Mouse (Mus musculus) granulocyte monocyte progenitor cell, adult 5-6 weeks (primary cell): ENCODE measurements around the gene Cyp2ab1. TPM values are rescaled to one million over a fixed set of nuclear protein-coding genes. Genes with fewer than 3 reads are reported as not detected.
A peak's percentile ranks its signal among the peaks of the same experiment; 100 is the strongest.
"Not testable (repeated sequence)": the region's sequence is repeated elsewhere in the genome, so short reads cannot be mapped to it uniquely, and the experiment has no call there.

Source experiments
- ATAC-seq: replicated peaks from 2 replicates; pipeline ENCODE4 v1.8.0; 2016; ENCODE audit warnings: mild to moderate bottlenecking, moderate TSS enrichment, inconsistent platforms; ENCODE audit not compliant: poor library complexity, severe bottlenecking
- total RNA-seq, 2 experiments: library from RNA; stranded (forward) in 1 of 2; stranded (reverse) in 1 of 2; fragments of 200-712, 200-1000 nt in 1 of 2; fragments of >200 nt in 1 of 2; fragmentation: Nextera tagmentation in 1 of 2; gene quantifications; 2 replicates each; pipeline ENCODE4 v1.2.3; 2014 to 2017

The Cyp2ab1 gene
- total RNA-seq (2014; fragmentation: Nextera tagmentation) = 2.2 TPM in 1 of 2 replicates, not detected in the other
- total RNA-seq (2017) = 0.26 TPM in 1 of 2 replicates, not detected in the other

GRCm38 (mm10) chr16:20325286-20325685 is at the start of gene Cyp2ab1:
Cyp2ab1 (minus strand) TSS chr16:20325404.
- ATAC-seq = peak; percentile 80

GRCm38 (mm10) chr16:20371731-20372130 is 46.5 kb upstream of the Cyp2ab1 start:
- no peak for ATAC-seq

GRCm38 (mm10) chr16:20368221-20368620 is 43.0 kb upstream of the Cyp2ab1 start:
- ATAC-seq = no peak

GRCm38 (mm10) chr16:20362121-20362520 is 36.9 kb upstream of the Cyp2ab1 start:
- no peak for ATAC-seq

- not testable (repeated sequence) for ATAC-seq
These were observed 36.3 kb upstream of the Cyp2ab1 start for GRCm38 (mm10) chr16:20361496-20361895.

- peak; percentile 69 for ATAC-seq
These were observed 34.6 kb upstream of the Cyp2ab1 start for GRCm38 (mm10) chr16:20359643-20360295.

- ATAC-seq = peak; percentile 94
These were observed 32.6 kb upstream of the Cyp2ab1 start for GRCm38 (mm10) chr16:20357837-20358236.

- no peak for ATAC-seq
These were observed 29.6 kb upstream of the Cyp2ab1 start for GRCm38 (mm10) chr16:20354762-20355161.

- ATAC-seq = no peak
These were observed 28.8 kb upstream of the Cyp2ab1 start for GRCm38 (mm10) chr16:20354011-20354410.

- ATAC-seq = no peak
These were observed 20.3 kb upstream of the Cyp2ab1 start for GRCm38 (mm10) chr16:20345464-20345863.

GRCm38 (mm10) chr16:20338616-20339015 is 13.4 kb upstream of the Cyp2ab1 start:
- no peak for ATAC-seq

- ATAC-seq = no peak
These were observed 9.7 kb upstream of the Cyp2ab1 start for GRCm38 (mm10) chr16:20334918-20335317.

GRCm38 (mm10) chr16:20328306-20328705 is 3.1 kb upstream of the Cyp2ab1 start:
- no peak for ATAC-seq

GRCm38 (mm10) chr16:20323907-20324306 is 1.3 kb downstream of the Cyp2ab1 start:
- peak; percentile 72 for ATAC-seq

- ATAC-seq = no peak
These were observed 2.9 kb downstream of the Cyp2ab1 start for GRCm38 (mm10) chr16:20322274-20322673.

GRCm38 (mm10) chr16:20316770-20317169 is 8.4 kb downstream of the Cyp2ab1 start:
- ATAC-seq = peak; percentile 100

GRCm38 (mm10) chr16:20315266-20315665 is 9.9 kb downstream of the Cyp2ab1 start:
- no peak for ATAC-seq

GRCm38 (mm10) chr16:20312272-20312671 is 12.9 kb downstream of the Cyp2ab1 start:
- ATAC-seq = no peak

GRCm38 (mm10) chr16:20301770-20302649 is 23.2 kb downstream of the Cyp2ab1 start, which contains the start of gene Parl:
Parl (minus strand) TSS chr16:20302387.
- peak; percentile 83 for ATAC-seq

- ATAC-seq = no peak
These were observed 25.1 kb downstream of the Cyp2ab1 start for GRCm38 (mm10) chr16:20300076-20300475.

- no peak for ATAC-seq
These were observed 45.0 kb downstream of the Cyp2ab1 start for GRCm38 (mm10) chr16:20280238-20280637.
